Mouse (Mus musculus): Measurements from ENCODE around the gene B3glct. TPM values are rescaled to one million over a fixed set of nuclear protein-coding genes. Genes with fewer than 3 reads are reported as not detected.

The B3glct gene
- polyA plus RNA-seq (2012; rRNA removed), result 10.7 and 11.2 TPM in 2 replicates

GRCm38 (mm10) chr5:149678100-149678989 lies at the start of gene B3glct:
Gene B3glct, plus strand, starts transcription at chr5:149678230.

GRCm38 (mm10) chr5:149636075-149636920 lies 41.7 kb upstream of the B3glct start, which contains the start of gene Hsph1:
Gene Hsph1, minus strand, starts transcription at chr5:149636376.

Other genes starting within 250 kb of the B3glct start
- 0.16 and 0.40 TPM in 2 replicates for gene Tex26, start 238.6 kb upstream of the B3glct start, polyA plus RNA-seq (2012; rRNA removed)
- gene Wdr95, start 149.6 kb upstream of the B3glct start, polyA plus RNA-seq (2012; rRNA removed), result 2.5 and 3.0 TPM in 2 replicates
- gene Hsph1, start 41.9 kb upstream of the B3glct start, polyA plus RNA-seq (2012; rRNA removed), result 16.5 and 20.8 TPM in 2 replicates

All from ovary, adult 2 months (tissue).